Mouse (Mus musculus): ENCODE measurements around the gene Fndc11.

- TF ChIP-seq POLR2A (IDR thresholded peaks at IDR 0.05; ENCODE audit: borderline replicate concordance, extremely low read depth, insufficient read depth, insufficient read length, poor library complexity, severe bottlenecking) (no peak), CTCF (IDR thresholded peaks at IDR 0.05; ENCODE audit: borderline replicate concordance, extremely low read depth, insufficient read depth, insufficient read length) (no peak)
Observed at GRCm38 (mm10) chr2:181180898-181181297, 38.9 kb upstream of the Fndc11 start.
